Mouse (Mus musculus) CH12.LX (cell line): ENCODE measurements around the gene Acsm1. TPM values are rescaled to one million over a fixed set of nuclear protein-coding genes. Genes with fewer than 3 reads are reported as not detected.

Experiments used
- DNase-seq: peaks from one replicate; pipeline ENCODE4 v3.0.0-alpha.2; 2013; ENCODE audit errors: extremely low read depth
- H3K27ac ChIP-seq: 2 replicates; pipeline ENCODE4 v1.5.1; 2012; ENCODE audit warnings: low read depth, mild to moderate bottlenecking, control low read depth, moderate library complexity; ENCODE audit not compliant: insufficient read depth
- H3K27me3 ChIP-seq: replicated peaks from 2 replicates; pipeline ENCODE3; 2012; ENCODE audit warnings: inconsistent platforms
- H3K36me3 ChIP-seq, 2 experiments: replicated peaks in 1 of 2; 2 replicates each; pipeline versions ENCODE3 to v1.6.1; 2012; ENCODE audit warnings: inconsistent platforms in 1 of 2, low read length in 1 of 2, mild to moderate bottlenecking in 1 of 2, mixed read lengths in 1 of 2, moderate library complexity in 1 of 2; ENCODE audit not compliant: control insufficient read depth in 1 of 2, insufficient read depth in 1 of 2
- H3K4me1 ChIP-seq, 2 experiments: 2 replicates each; pipeline ENCODE4 v1.6.1; 2012; ENCODE audit warnings: inconsistent platforms in 1 of 2, moderate library complexity in 1 of 2; ENCODE audit not compliant: insufficient read depth in 2 of 2, control insufficient read depth in 1 of 2
- H3K4me2 ChIP-seq: 2 replicates; pipeline ENCODE4 v1.6.1; 2012; ENCODE audit warnings: low read depth, mild to moderate bottlenecking, control low read depth; ENCODE audit not compliant: poor library complexity, insufficient read depth, severe bottlenecking
- H3K4me3 ChIP-seq, 3 experiments: fragments of 150-350 bp in 1 of 3; sonication (generic) in 1 of 3; replicated peaks in 1 of 3; 2 replicates each; pipeline versions ENCODE3 to v1.5.1; 2011 to 2012; ENCODE audit warnings: low read depth in 2 of 3, low read length in 2 of 3, mild to moderate bottlenecking in 2 of 3, moderate library complexity in 2 of 3, control low read depth in 1 of 3, improper control_type of control experiment in 1 of 3, inconsistent platforms in 1 of 3, mixed read lengths in 1 of 3; ENCODE audit not compliant: poor library complexity in 1 of 3
- H3K79me2 ChIP-seq: replicated peaks from 2 replicates; pipeline ENCODE4 v1.6.1; 2012; ENCODE audit warnings: mild to moderate bottlenecking, moderate library complexity; ENCODE audit not compliant: control insufficient read depth, poor library complexity, insufficient read depth, severe bottlenecking; ENCODE audit errors: extremely low read depth
- H3K9ac ChIP-seq: 2 replicates; pipeline ENCODE4 v1.6.1; 2012; ENCODE audit warnings: low read depth, mild to moderate bottlenecking, control low read depth, moderate library complexity; ENCODE audit not compliant: insufficient read depth
- H3K9me3 ChIP-seq: replicated peaks from 2 replicates; pipeline ENCODE3; 2012; ENCODE audit warnings: low read length, inconsistent platforms, mixed read lengths
- E2F4 ChIP-seq: IDR thresholded peaks from 2 replicates; pipeline ENCODE4 v1.6.1; 2011; ENCODE audit warnings: low read depth, low read length, improper control_type of control experiment; ENCODE audit not compliant: insufficient replicate concordance
- EP300 ChIP-seq: IDR thresholded peaks from 2 replicates; pipeline ENCODE4 v1.6.1; 2011; ENCODE audit warnings: low read length, improper control_type of control experiment
- HCFC1 ChIP-seq: IDR thresholded peaks from 2 replicates; pipeline ENCODE4 v1.6.1; 2012; ENCODE audit warnings: low read depth, mild to moderate bottlenecking, inconsistent platforms, low read length, improper control_type of control experiment
- MEF2A ChIP-seq: IDR thresholded peaks from 2 replicates; pipeline ENCODE4 v1.6.1; 2014; ENCODE audit warnings: low read depth, mild to moderate bottlenecking, inconsistent platforms, low read length, improper control_type of control experiment, borderline replicate concordance
- MXI1 ChIP-seq: IDR thresholded peaks from 2 replicates; pipeline ENCODE4 v1.6.1; 2011; ENCODE audit warnings: mild to moderate bottlenecking, low read depth, low read length, improper control_type of control experiment
- NELFE ChIP-seq: IDR thresholded peaks from 2 replicates; pipeline ENCODE4 v1.6.1; 2011; ENCODE audit warnings: low read depth, low read length, improper control_type of control experiment
- NRF1 ChIP-seq: IDR thresholded peaks from 2 replicates; pipeline ENCODE4 v1.6.1; 2014; ENCODE audit warnings: low read depth, mild to moderate bottlenecking, inconsistent platforms, low read length, improper control_type of control experiment, moderate library complexity
- POLR2AphosphoS2 ChIP-seq: IDR thresholded peaks from 2 replicates; pipeline ENCODE4 v1.6.1; 2011; ENCODE audit warnings: low read depth, low read length, improper control_type of control experiment
- RAD21 ChIP-seq: IDR thresholded peaks from 2 replicates; pipeline ENCODE4 v1.6.1; 2011; ENCODE audit warnings: low read depth, mild to moderate bottlenecking, low read length, improper control_type of control experiment, moderate library complexity
- USF1 ChIP-seq: IDR thresholded peaks from 2 replicates; pipeline ENCODE4 v1.6.1; 2014; ENCODE audit warnings: low read depth, mild to moderate bottlenecking, inconsistent platforms, low read length, improper control_type of control experiment
- ZNF384 ChIP-seq: IDR thresholded peaks from 2 replicates; pipeline ENCODE4 v1.6.1; 2012; ENCODE audit warnings: low read depth, low read length, improper control_type of control experiment, inconsistent platforms
- dilution Hi-C: fragments of 300-500 bp; cut with MboI; formaldehyde crosslinking; loops from 2 replicates; pipeline ENCODE4 v1.14.3; 2020; ENCODE audit warnings: low sequenced_read_pairs; ENCODE audit not compliant: extremely low pct_unique_long_range_greater_than_20kb, extremely low pct_ligation_motif_present
- in situ Hi-C: fragments of 300-500 bp; cut with MboI; formaldehyde crosslinking; loops from 3 replicates; pipeline ENCODE4 v1.14.3; 2019; ENCODE audit warnings: low sequenced_read_pairs, low pct_ligation_motif_present, low pct_unique_long_range_greater_than_20kb, mixed read lengths
- polyA plus RNA-seq: library from polyadenylated mRNA; unstranded; fragments of >175 nt; gene quantifications from 2 replicates; pipeline ENCODE4 v1.2.1, GENCODE M21; 2012; ENCODE audit warnings: low read depth; ENCODE audit not compliant: insufficient read length
- total RNA-seq, 2 experiments: library from RNA; depleted of rRNA; stranded (reverse); fragments of 300-350 nt in 1 of 2; fragments of >200 nt in 1 of 2; gene quantifications; 2 replicates each; pipeline ENCODE4 v1.2.3; 2012 to 2014

Acsm1 gene
- total and polyA plus RNA-seq, 3 experiments, result not detected

- no peak overlapping the region for H3K27ac ChIP-seq
Observed at GRCm38 (mm10) chr7:119682699-119683098, 75.9 kb downstream of the Acsm1 start.

GRCm38 (mm10) chr7:119689726-119690125 lies 82.9 kb downstream of the Acsm1 start, which contains the start of gene Acsm4:
Acsm4 (plus strand) TSS chr7:119690026.
- Histone ChIP-seq H3K79me2 (no peaks in the 10 kb centered on the region), H3K27me3 (peaks cover 4% of the 10 kb centered on the region), H3K27ac (no peak within 1 kb of the TSS), H3K4me1 (peaks cover 0 to 7% of the 10 kb centered on the region in 2 experiments; a peak in 2 of 4 replicates), H3K36me3 (no peaks in the 10 kb centered on the region), H3K9me3 (no peaks in the 10 kb centered on the region), H3K9ac (no peak within 1 kb of the TSS), H3K4me2 (no peak within 1 kb of the TSS), H3K4me3 (no peak within 1 kb of the TSS)
- TF ChIP-seq POLR2AphosphoS2, result no peak
- dilution Hi-C loops (no loop called here), in situ Hi-C loops (no loop called here)
- no peak for DNase-seq

More at GRCm38 (mm10) chr7:119682699-119683098, 75.9 kb downstream of the Acsm1 start:
- no peaks in the 10 kb centered on the region for H3K36me3 ChIP-seq
- H3K9ac ChIP-seq, result no peak overlapping the region
- dilution Hi-C loops, result no loop called here
- no peak overlapping the region for H3K4me2 ChIP-seq
- DNase-seq, result no peak
- TF ChIP-seq NELFE (no peak), MEF2A (no peak)
- H3K27me3 ChIP-seq, result no peaks in the 10 kb centered on the region
- H3K9me3 ChIP-seq, result no peaks in the 10 kb centered on the region
- no peaks in the 10 kb centered on the region for H3K79me2 ChIP-seq
- in situ Hi-C loops, result no loop called here
- no peaks in the 10 kb centered on the region for H3K4me1 ChIP-seq
- H3K4me3 ChIP-seq, result no peak overlapping the region

GRCm38 (mm10) chr7:119692302-119692701 lies 85.5 kb downstream of the Acsm1 start:
- TF ChIP-seq RAD21, result no peak
- peak; percentile 22; the same call in 1 of the 2 replicates for TF ChIP-seq ZNF384
- Histone ChIP-seq H3K79me2 (no peaks in the 10 kb centered on the region), H3K27ac (no peak overlapping the region), H3K9me3 (no peaks in the 10 kb centered on the region), H3K4me3 (no peak overlapping the region), H3K27me3 (peaks cover 4% of the 10 kb centered on the region), H3K4me2 (0 out of 2 replicates have a peak overlapping the region, but pooled peaks have one; percentile 13), H3K36me3 (no peaks in the 10 kb centered on the region), H3K4me1 (peaks cover 0 to 7% of the 10 kb centered on the region in 2 experiments; a peak in 2 of 4 replicates), H3K9ac (no peak overlapping the region)
- dilution Hi-C loops (no loop called here), in situ Hi-C loops (no loop called here)
- DNase-seq, result no peak

- TF ChIP-seq HCFC1 (no peak), NELFE (no peak), E2F4 (no peak), USF1 (no peak), NRF1 (no peak), MXI1 (no peak), EP300 (no peak)
- no peaks in the 10 kb centered on the region for H3K36me3 ChIP-seq
- H3K9me3 ChIP-seq, result no peaks in the 10 kb centered on the region
- dilution Hi-C loops (no loop called here), in situ Hi-C loops (no loop called here)
- no peak overlapping the region for H3K9ac ChIP-seq
- H3K27ac ChIP-seq, result no peak overlapping the region
- peaks cover 0 to 7% of the 10 kb centered on the region in 2 experiments; a peak in 2 of 4 replicates for H3K4me1 ChIP-seq
- no peaks in the 10 kb centered on the region for H3K79me2 ChIP-seq
- no peak overlapping the region for H3K4me2 ChIP-seq
- no peak for DNase-seq
- peaks cover 4% of the 10 kb centered on the region for H3K27me3 ChIP-seq
- no peak overlapping the region for H3K4me3 ChIP-seq
Observed at GRCm38 (mm10) chr7:119694926-119695325, 88.1 kb downstream of the Acsm1 start.
